Mouse (Mus musculus) urinary bladder, adult 2 months (tissue): ENCODE measurements around the gene Ctnnbip1. TPM values are rescaled to one million over a fixed set of nuclear protein-coding genes. Genes with fewer than 3 reads are reported as not detected.
A peak's percentile ranks its signal among the peaks of the same experiment; 100 is the strongest.

ENCODE experiments used
- DNase-seq: peaks from one replicate; pipeline ENCODE4 v3.0.0; 2022; ENCODE audit warnings: low spot score
- polyA plus RNA-seq: library from polyadenylated mRNA; depleted of rRNA; stranded (reverse); fragments of >200 nt; gene quantifications from 2 replicates; pipeline ENCODE4 v1.2.3, GENCODE M21; 2012

Gene Ctnnbip1
- polyA plus RNA-seq, 1 experiment: 11.7 TPM

GRCm38 (mm10) chr4:149561986-149562904, 44.2 kb downstream of the Ctnnbip1 start:
- no peak for DNase-seq

DNA sequence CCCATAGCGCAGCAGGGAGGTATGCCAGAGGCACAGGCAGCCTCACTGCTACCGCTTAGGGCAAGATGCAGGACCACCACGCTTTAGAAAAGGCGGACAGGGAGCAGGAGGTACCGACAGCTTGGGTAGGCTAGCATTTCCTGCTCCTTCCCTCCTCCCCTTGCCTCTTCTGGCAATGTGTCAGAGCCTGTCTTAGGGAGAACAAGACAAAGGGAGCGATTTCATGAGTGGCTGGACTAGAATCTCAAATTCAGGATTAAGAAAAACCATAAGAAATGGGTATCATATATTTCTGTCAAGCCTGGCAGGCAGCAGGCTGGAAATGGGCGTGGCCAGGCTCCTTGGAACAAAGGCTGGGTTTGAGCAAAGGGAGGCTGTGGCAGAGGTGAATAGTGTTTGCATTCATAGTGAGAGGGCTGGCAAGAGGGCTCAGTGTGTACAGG, 44.9 kb downstream of the Ctnnbip1 start:
- no peak for DNase-seq

- no peak for DNase-seq
These were observed 45.9 kb downstream of the Ctnnbip1 start for GRCm38 (mm10) chr4:149563941-149564361.

- no peak for DNase-seq
These were observed 46.7 kb downstream of the Ctnnbip1 start for GRCm38 (mm10) chr4:149564452-149565407.

- DNase-seq: no peak
These were observed 49.5 kb downstream of the Ctnnbip1 start for GRCm38 (mm10) chr4:149567432-149568026.

DNA sequence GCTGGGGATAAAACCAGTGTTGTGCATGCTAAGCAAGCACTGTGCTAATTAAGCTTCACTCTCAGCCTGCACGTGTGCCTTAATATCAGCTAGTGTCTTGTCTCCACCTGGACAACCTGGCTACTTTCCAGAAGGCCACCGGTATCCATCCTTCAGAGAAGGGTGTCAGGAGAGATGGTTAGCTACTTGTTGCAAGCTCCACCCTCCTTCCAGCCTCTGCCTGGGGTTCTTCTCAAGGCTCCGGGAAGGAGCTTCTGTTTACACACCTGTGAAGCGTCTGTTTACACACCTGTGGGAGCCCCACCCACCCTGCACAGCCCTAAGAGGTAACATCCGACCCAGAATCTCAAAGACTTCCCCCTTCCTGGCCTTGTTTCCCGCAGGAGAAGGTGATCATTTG, 50.6 kb downstream of the Ctnnbip1 start:
- no peak for DNase-seq

GRCm38 (mm10) chr4:149569781-149570497, 51.9 kb downstream of the Ctnnbip1 start:
- DNase-seq: no peak

DNA sequence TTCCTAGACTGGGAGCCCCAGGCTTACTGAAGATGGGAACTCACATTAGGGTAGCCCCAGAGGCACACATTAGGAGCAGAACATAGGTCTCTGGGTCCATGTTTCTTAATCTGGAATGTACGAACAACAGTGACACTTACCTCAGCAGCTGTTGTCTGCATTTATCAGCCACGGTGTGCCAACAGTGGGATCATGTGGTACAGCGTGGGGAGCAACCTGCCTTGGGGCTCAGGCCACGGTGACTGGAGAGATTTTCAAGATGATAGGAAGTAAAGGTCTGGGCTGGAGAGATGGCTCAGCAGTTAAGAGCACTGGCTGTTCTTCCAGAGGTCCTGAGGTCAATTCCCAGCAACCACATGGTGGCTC, 52.4 kb downstream of the Ctnnbip1 start:
- no peak for DNase-seq

DNA sequence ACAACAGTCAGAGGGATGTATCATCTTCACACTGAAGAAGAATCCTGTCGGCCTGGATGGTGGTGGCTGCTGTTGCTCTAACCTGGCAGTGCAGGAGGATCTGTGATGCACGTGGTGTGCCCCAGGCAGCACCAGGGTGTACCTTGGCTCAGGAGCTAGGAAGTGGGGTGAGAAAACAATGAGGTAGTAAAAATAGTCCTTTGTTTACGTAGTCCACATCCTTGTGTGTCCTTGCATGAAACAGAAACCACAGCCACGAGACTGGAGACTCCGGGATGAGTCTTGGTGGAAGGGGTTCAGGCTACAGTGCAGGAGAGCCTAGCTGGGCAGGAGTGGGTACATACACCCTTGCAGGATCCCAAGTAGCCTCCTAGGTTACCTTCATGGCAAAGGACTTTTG, 53.2 kb downstream of the Ctnnbip1 start:
- DNase-seq: no peak

DNA sequence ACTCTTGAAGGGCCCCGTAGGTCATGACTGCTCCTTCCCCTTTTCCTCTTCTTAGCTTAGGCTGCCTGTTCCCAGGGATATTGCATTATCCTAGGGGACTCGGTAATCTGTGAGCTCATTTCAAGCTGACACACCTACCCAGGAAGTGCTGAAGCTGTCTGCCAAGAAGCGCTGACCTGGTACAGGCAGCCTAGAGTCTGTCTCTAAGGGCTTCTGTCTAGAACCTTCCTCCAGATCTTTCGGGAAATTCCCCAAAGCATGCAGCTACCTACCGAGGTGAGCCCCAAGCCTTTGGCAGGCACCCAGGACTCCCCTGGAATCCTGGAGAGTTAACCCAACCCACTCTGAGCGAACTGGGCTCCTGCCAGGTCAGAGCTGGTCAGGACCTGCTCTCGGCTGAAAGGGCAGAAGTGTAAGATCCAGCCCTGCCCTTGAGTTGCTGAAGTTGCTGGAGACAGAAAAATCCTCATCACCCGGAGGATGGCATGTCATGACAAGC, 53.7 kb downstream of the Ctnnbip1 start:
- peak; percentile 66 for DNase-seq

- no peak for DNase-seq
These were observed 54.4 kb downstream of the Ctnnbip1 start for GRCm38 (mm10) chr4:149572446-149572845.

DNA sequence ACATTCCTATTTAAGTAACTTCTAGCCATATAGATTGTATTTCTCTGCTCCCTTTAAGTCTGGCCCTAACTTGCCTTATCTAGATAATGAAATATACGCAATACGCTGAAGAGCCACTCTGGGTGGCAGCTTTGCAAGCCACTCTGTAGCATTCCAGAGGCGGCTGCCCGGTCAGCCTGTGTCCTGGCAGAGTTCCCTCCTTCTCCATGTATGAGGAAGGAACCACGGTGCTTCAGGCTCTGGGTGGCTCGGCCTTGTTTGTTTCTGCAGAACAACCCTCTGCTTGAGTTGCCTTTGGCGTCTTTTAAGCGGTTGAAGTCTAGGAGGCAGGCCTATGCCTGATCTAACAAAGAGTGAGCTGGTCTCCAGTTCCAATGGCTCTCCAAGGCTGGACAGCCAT, 54.8 kb downstream of the Ctnnbip1 start:
- DNase-seq: no peak

- no peak for DNase-seq
These were observed 56.4 kb downstream of the Ctnnbip1 start for GRCm38 (mm10) chr4:149574391-149574821.

DNA sequence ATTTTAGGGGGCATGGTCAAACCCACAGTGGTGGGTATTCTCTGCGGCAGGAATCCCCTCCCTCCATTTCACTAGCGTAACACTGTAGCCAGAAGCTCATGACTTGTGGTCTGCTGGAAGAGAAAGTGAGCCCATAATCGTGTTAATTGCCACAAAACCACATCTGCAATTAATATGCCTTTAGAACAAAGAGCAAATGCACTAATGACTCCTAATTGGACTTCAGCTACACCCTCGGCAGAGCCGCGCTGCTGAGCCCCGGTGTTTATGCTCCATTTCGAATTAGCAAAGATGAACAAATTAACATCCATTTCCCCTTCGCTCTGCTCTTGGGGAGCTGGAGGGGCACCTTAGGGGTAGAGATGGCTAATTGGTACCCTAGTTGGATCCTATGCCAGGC, 58.0 kb downstream of the Ctnnbip1 start:
- DNase-seq: no peak

- no peak for DNase-seq
These were observed 59.0 kb downstream of the Ctnnbip1 start for GRCm38 (mm10) chr4:149576993-149577548.

- DNase-seq: no peak
These were observed 60.1 kb downstream of the Ctnnbip1 start for GRCm38 (mm10) chr4:149578085-149578681.

DNA sequence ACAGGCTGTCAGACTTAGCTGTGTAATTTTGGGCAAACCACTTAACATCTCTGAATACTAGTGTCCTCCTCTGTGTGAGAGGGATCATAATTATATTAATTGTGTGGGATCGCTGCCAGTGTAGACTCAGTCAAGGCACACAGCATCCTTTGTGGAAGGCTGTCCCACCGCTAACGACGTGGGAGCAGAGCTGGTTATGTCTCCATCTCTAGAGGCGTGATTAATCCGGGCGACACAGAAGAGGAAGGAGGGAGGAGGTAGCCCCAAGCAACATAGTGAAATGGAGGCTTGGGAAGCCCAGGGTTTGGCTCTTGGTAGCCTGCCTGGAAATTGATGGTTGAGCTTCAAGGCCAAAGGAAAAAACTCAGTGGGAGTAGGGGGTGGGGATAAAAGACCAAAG, 60.8 kb downstream of the Ctnnbip1 start:
- DNase-seq: no peak

GRCm38 (mm10) chr4:149585236-149585635, 67.2 kb downstream of the Ctnnbip1 start:
- DNase-seq: no peak

DNA sequence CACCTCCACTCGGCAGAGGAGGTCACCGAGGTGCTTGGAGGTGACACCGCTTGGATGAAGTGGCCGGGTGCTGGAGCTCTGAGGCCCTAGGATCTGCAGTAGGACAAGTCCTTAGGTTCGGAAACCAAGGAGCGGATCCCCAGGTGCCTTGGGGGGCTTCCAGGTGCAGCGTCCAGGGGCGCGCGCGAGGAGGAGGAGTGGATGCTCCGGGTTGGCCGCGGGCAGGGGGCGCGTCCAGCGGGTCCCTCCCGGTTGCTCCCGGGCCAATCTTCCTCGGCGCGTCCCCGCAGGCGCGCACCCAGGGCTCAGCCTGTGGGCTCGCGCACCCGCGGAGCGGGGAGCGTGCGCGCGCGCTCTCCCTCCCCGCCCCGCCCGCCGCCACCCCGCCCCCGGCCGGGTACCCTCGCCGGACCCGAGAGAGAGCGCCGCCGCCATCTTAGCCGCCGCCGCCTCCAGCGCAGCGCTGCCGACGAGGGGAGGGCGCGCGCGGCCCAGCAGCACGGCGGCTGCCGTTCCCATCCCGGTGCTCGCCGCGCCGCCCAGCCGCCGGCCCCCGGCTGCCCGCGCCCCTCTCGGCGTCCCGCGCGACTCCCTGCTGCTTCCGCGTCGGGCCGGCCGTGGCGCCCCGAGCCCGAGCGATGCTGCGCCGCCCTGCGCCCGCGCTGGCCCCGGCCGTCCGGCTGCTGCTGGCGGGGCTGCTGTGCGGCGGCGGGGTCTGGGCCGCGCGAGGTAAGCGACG, 68.2 kb downstream of the Ctnnbip1 start, which contains the start of gene Clstn1:
Gene Clstn1 (plus strand): TSS at position 425 of the 739 bp plus-strand sequence.
- peak; percentile 51 for DNase-seq
